Mouse (Mus musculus) T-cell, adult 2 months (primary cell): ENCODE results near the gene Cplx1.
A peak's percentile ranks its signal among the peaks of the same experiment; 100 is the strongest.
"Not testable (repeated sequence)": the region's sequence is repeated elsewhere in the genome, so short reads cannot be mapped to it uniquely, and the experiment has no call there.

ENCODE experiments used
- DNase-seq: peaks from one replicate; pipeline ENCODE4 v3.0.0; 2022; ENCODE audit warnings: low spot score

Gene Cplx1

DNA sequence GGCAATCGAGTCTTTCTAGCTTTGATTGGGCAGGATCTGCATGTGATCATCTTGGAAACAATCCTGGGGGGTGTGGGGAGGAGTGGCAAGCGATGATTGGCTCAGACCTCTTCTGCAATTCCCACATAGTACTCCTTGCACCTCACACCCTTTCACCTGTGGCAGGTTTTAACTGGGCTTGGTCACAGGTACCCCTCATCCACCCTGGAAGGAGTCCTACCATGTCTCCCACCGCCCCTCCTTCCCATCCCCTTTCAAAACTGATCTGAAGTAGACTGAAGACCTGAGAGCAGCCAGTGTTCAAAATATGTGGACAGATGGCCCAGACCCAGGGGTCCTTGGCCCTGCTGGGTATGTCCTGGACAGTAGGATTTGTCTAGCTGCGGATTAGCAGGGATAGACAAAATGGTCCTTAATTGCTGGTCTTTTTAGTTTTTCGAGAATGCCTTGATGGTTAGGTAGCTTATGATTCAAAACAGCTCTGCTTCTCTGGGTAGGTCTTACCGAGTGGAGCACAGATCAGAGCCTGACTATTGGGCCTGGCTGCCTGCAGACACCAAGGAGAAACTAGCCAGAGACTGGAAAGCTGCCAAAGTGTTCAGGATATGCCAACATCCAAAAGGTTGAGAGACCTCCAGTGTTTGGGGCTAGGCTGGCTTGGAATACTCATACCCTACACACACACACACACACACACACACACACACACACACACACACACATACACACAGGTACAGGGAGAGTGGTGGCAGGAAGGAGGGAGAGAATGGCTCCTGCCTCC, 34.1 kb downstream of the Cplx1 start:
- DNase-seq = no peak

- no peak for DNase-seq
These were observed 47.5 kb downstream of the Cplx1 start for GRCm38 (mm10) chr5:108502286-108502685.

DNA sequence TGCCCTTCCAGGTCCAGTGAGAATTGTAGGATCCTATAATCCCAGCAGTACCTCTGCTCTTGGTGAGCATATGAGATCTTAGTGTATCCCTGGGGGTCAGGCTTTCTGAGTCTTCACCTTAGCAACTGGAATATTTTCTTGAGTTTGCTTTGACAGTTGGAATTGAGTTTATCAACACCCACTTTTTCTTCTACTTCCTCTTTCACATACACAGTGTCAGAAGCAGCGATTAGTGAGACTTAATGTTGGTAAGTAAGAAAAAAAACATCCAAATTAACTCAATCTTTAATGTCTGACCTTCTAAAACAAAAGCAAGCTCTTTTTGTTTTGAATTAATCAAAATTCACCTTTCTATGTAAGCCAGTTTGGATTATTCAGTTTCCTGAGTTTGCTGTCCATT, 48.3 kb downstream of the Cplx1 start:
- no peak for DNase-seq

GRCm38 (mm10) chr5:108486148-108486547, 63.7 kb downstream of the Cplx1 start:
- DNase-seq = not testable (repeated sequence)

DNA sequence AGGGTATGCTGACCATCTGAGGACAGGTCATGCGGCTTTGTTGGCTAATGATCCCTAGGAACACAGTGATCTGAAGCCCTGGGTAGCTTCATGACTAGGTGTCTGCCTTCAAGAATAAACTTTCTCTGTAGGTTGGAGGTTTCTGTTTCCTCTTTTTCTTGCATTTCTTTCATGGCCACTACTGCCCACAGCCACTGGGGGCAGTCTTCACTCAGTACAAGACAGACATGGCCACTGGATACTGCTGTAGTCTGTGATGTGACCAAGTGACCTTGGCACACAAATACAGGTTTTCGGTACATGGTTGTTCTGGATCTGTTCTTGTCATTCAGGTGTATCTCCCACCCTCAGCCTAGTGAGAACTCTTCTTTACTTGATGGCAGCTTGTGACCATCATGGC, 64.6 kb downstream of the Cplx1 start:
- DNase-seq = peak; percentile 28

GRCm38 (mm10) chr5:108483006-108483405, 66.8 kb downstream of the Cplx1 start:
- DNase-seq = no peak

DNA sequence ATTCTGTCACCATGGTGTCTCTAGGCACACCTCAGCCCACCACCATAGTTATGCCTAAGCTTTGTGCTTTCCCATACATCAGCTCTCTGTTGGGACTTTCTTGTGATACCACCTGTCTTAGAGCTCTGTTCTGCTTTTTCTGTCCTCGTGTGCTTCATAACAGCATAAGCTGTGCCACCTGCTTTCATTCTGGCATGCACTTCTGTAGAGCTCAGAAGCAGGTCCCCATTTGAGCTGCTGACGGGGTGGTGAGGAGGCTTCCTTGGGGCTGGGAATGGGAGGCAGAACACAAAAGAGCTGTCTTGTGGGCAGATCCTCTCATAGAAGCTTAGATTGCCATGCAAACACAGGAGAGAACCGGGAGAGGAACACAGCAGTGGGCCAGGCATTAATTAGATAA, 73.8 kb downstream of the Cplx1 start:
- DNase-seq = no peak

DNA sequence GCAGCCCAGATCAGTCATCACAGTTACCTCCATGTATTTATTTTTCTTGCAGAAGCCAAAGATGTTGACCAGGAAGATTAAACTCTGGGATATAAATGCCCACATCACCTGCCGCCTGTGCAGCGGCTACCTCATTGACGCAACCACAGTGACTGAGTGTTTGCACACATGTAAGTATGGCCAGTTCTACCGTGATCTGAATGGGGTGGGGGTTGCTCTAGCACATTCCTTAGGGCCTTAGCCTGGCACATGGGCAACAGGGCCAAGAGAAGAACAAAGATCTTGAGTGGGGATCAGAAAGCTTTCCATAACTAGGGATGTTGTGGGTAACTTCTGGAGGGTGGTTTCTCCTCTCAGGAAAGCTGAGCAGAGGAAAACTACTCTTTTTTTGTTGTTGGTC, 76.1 kb downstream of the Cplx1 start:
- DNase-seq = no peak

- no peak for DNase-seq
These were observed 80.2 kb downstream of the Cplx1 start for GRCm38 (mm10) chr5:108469617-108470016.
